Mouse (Mus musculus): Measurements from ENCODE around the gene Gls. TPM values are rescaled to one million over a fixed set of nuclear protein-coding genes. Genes with fewer than 3 reads are reported as not detected.

The Gls gene
- total RNA-seq, 2 experiments from 2014 or later = 57.0 to 77.5 TPM

DNA sequence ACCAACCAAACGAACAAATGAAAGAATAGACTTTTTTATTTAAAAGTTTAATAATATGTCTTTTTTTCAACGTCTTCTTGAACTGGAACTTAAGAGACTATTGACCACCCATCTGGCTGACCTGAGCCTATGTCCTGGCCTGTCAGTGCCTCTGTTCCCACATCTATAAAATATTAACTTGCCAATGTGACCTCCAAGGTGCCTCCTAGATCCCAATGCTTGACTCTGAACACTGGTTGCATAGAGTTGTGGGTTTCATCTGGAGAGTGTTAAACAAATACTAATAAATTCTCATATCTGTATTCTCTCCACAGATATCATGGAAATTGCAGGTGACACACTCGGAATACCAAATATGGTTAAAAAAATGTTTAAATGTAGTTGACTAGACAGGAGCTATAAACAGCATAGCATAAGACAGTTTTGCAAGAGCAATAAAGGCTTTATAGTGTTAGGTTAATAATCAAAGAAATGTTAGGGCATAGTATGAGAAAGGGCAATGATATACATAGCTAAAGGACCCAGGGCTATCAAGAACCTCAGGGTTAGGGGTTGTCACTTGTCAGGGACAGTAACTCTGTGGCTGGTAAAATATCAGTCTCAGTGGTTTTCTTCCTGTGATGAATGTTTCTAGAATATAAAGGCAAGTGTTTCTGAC lies 16.0 kb upstream of the Gls start:
- no peak for DNase-seq

- DNase-seq = no peak
Observed at GRCm38 (mm10) chr1:52242270-52242669, 9.2 kb upstream of the Gls start.

DNA sequence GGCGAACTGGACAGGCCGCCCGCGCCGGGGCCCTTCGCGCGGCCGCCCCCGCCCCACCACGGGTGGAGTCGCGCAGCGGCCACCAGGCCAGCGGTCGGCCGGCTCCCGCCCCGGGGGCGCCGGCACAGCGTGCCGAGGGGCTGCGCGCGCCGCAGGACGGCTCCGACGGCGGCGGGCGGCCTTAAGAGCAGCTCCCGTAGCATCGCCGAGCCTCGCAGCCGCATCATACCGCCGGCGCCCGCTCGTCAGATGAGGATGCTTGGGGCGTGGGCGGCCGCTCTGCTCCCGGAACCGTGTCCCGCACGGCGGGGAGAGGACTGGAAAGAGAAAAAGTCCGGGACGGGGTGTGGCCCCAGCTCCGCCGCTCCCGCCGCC lies 279 bp downstream of the Gls start:
- no peak for DNase-seq

GRCm38 (mm10) chr1:52231939-52232765 lies 880 bp downstream of the Gls start:
- peak; percentile 61 for DNase-seq

GRCm38 (mm10) chr1:52230404-52230803 lies 2.6 kb downstream of the Gls start:
- no peak for DNase-seq

- DNase-seq = no peak
Observed at GRCm38 (mm10) chr1:52228178-52228577, 4.9 kb downstream of the Gls start.

DNA sequence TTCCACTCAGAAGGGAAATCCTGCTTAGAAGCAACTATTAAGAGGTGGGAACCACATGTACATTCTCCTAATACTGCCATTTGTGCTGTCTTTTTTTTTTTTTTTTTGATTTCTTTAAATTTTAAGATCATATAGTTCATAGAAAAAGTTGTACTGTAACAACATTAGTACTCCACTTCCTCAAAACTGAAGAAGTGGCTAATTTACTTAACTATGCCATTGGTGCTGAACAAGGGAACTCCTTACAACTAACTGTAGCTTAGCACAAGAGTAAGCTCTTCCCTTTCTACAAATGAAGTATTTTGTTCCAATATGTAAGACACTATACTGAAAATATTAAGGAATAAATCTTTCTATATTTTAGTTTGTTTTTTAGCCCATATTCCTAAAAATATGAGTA lies 6.6 kb downstream of the Gls start:
- DNase-seq = no peak

DNA sequence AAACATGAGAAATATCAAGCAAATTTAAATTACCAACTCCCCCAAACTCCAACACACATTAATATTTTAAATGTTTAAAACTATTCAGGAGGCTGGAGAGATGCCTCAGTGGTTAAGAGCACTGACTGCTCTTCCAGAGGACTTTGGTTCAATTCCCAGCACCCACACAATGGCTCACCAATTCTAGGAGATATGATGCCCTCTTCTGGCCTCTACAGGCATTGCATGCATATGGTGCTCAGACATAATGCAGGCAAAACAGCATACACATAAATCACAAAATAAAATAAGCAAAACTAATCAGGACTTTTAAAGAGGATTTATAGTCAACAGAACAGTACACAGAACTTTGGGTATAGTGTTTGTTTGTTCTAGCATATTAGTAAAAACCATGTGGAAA lies 16.3 kb downstream of the Gls start:
- no peak for DNase-seq

GRCm38 (mm10) chr1:52182992-52183391 lies 50.0 kb downstream of the Gls start:
- DNase-seq = no peak

DNA sequence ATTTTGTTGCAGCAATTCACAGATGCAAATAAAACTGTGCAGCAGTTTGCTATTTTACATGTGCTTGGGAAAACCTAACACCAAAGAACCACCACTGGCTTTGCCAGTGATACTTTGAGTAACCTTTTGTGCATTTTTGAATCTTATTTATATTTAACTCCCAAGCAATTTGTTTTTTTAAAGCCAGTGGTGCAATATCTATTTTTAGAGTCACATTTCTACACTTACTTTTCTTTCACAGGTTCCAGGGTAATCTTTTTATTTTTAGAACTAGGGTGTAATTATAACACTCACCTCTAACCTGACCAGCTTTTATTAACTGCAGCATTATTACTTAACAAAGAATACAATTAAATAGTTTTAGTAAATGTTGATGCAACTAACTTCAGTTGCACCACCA lies 51.0 kb downstream of the Gls start:
- DNase-seq = no peak

DNA sequence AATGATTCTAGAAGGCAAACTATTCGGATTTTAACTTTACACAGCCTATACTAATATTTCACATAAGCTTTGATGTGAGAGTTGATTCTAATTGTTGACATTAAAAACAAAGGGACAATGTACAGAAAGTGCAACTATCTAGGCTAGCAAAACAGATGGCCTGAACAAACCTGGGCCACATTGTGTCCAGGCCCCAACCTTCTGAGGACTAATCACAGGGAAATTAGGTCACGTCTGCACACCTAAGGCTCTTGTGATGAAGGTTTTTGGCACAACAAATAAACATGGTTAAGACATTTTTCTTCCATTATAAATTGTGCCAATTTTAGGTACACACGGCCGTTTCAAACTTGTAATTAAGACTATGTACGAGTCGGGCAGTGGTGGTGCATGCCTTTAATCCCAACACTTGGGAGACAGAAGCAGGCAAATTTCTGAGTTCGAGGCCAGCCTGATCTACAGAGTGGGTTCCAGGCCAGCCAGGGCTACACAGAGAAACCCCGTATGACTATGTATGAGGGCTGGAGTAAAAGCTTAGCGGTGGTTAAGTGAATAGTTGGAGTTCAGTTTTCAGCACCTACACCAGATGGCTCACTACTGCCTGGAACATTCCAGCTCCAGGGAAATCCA lies 53.0 kb downstream of the Gls start:
- no peak for DNase-seq

GRCm38 (mm10) chr1:52176999-52177398 lies 56.0 kb downstream of the Gls start:
- no peak for DNase-seq

GRCm38 (mm10) chr1:52175983-52176382 lies 57.0 kb downstream of the Gls start:
- no peak for DNase-seq

DNA sequence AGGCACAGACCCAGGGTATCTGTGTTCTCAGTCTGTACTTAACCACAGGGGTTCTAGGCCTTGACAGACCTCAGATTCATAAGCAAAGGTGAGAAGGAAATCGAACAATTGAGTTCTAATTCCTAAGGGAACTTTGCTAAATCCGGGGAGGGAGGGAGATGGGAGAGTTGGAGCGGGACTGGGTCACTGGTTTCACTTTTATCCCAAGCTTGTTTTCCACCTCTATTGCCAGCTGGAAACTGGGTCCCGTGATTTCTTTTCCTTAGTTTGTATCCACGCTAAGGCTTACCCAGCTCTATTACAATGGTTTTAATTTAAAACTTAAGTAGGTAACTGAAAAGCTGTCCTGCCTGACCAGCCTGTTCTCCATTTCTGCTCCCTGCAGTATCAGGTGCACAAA lies 57.7 kb downstream of the Gls start:
- no peak for DNase-seq

GRCm38 (mm10) chr1:52171271-52171670 lies 61.8 kb downstream of the Gls start:
- DNase-seq = no peak

- DNase-seq = no peak
Observed at GRCm38 (mm10) chr1:52170747-52171146, 62.3 kb downstream of the Gls start.

GRCm38 (mm10) chr1:52170057-52170456 lies 63.0 kb downstream of the Gls start:
- DNase-seq = no peak

DNA sequence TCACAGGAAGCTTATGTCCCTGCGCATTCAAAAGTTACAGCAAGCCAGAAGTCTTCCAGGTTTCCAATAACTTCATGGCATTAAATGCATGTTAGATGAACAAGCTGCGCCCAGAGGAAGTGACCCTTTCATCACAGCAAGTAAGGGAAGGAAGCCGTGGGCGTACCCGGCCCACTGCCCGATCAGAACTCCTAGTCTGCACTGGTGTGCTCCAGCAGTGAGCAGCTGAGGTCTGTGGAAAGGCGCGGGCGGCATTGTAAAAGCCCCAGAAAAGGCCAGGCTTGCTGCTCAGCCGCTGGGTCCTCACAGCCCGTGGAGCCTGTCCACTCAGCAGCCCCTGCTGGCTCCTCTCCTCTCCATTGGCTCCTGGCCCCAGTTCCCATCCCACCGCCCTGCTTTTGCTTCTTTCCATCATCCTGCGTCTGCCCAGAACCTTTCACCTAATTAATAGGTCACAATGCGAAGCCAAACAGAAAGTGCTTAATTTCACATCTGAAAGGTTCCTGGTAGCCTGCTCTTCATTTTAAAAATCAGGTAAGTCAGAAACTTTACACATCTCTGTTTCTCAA lies 66.3 kb downstream of the Gls start:
- no peak for DNase-seq

GRCm38 (mm10) chr1:52163707-52164457 lies 69.2 kb downstream of the Gls start:
- no peak for DNase-seq

GRCm38 (mm10) chr1:52161151-52161550 lies 71.9 kb downstream of the Gls start:
- no peak for DNase-seq

GRCm38 (mm10) chr1:52158490-52159381 lies 74.3 kb downstream of the Gls start:
- DNase-seq = peak; percentile 36
